Mouse (Mus musculus): Measurements from ENCODE around the gene Actr3b.
A peak's percentile ranks its signal among the peaks of the same experiment; 100 is the strongest.
"Not testable (repeated sequence)": the region's sequence is repeated elsewhere in the genome, so short reads cannot be mapped to it uniquely, and the experiment has no call there.

Gene Actr3b

DNA sequence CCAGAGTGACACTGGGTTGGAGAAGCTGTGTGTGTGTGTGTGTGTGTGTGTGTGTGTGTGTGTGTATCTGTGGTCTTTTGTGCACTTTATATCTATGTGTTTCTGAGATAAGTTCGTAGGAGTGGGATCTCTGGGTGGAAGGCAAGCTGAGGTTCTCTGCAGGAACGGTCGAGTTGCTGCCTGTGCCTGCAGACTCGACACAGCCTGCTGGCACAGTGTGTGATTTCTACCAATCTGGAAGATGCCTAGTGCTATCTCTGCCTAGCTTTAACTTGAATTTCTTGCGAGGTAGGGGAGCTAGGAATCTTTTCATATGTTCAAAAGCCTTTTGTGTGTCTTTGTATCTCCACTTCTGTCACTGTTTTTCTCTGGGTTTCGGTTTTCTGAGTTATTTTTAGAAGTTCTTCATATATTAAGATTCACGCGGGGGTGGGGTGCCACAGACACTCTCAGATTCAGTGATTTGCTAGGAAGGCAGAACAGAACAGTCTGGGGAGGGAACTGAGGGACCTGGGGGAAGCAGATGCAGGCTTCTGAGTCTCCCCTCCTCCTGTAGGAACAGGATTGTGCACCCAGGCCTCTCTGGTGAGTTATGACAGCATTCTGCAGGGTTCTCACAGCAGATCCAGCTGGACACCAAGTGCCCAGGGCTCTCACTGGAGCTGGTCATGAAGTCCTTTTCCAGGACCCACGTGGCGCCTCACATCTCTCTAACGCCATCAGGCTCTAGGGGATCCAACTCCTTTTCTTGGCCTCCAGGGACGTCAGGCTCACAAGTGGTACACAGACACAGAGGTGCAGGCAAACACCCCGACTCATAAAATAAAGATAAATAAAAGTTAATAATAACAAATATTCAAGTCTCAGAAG is 14.4 kb downstream of the Actr3b start:
- DNase-seq = no peak

DNA sequence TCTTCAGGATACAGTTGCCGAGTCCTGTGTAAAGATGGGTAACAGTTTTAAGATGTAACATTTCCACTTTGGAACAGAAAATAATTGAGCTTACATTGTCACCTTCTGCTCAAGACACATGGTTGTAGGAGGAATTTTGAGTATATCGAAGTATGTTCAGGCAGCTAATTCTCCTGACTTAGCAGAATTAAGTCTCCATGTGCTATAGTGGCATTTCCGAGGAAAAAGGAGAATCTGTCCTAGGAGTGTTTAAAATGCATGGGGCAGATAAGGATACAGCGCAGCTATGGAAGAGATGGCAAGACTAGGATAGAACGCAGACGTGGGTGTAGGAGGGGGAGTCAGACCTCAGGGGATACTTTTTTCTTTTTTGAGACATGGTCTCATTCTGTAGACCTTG is 31.8 kb downstream of the Actr3b start:
- no peak for DNase-seq

DNA sequence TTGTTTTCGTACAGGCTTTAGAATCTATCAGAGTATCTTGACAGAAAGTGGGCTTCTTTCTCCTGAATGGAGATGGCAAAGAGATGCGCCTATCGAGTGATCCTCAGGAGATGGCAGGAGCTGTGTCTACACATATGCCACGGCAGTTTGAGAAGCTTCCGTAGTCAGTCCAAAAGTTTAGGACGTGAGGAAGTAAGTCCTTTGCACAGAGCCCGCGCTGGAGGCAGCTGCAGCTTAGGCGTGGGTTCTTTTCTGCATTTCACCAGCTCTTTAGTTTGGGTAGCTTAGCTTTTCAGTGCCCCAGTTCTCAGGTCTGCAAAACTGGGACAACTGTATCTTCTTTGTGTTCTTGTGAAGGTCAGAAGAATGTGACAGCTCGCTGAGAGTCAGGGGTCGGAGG is 38.0 kb downstream of the Actr3b start:
- no peak for DNase-seq

- DNase-seq = no peak
These were observed 41.1 kb downstream of the Actr3b start for GRCm38 (mm10) chr5:25800929-25801328.

DNA sequence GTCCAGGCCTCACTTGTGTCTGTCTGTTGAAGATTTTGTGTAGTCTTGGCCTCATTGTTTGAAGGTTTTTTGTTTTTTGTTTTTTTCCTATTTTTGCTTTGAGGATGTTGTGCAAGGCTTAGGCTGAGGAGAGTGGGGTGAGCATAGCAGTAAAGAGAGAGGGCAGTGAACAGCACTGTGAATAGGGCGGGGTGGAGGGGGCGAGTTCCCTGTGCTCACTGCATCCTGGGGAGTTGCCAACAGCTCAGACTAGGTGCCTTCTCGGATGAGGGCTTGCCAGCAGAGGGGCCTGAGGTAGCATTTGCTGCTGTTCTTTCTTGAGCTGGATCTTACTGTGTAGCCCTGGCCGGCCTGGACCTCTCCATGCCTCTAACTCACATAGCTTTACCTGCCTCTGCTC is 41.9 kb downstream of the Actr3b start:
- DNase-seq = no peak

- DNase-seq = no peak
These were observed 44.8 kb downstream of the Actr3b start for GRCm38 (mm10) chr5:25804569-25804968.

GRCm38 (mm10) chr5:25812922-25813321 is 53.1 kb downstream of the Actr3b start:
- no peak for DNase-seq

- no peak for DNase-seq
These were observed 69.7 kb downstream of the Actr3b start for GRCm38 (mm10) chr5:25829308-25830094.

GRCm38 (mm10) chr5:25830802-25831201 is 71.0 kb downstream of the Actr3b start:
- no peak for DNase-seq

DNA sequence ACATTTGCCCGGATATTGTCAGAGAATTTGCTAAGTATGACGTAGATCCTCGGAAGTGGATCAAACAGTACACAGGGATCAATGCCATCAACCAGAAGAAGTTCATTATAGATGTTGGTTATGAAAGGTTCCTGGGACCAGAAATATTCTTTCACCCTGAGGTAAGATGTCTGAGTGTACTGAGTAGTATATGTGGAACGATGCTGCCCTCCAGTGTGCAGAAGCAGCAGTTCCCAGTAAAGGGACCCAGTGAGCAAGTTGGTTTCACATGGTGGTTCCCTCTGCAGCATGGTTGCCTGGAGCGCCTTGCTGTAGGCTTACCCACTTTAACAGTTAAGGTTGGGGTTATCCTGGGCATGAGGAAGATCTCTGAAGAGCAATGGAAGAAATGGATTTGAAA is 71.8 kb downstream of the Actr3b start:
- peak in 1 of 2 experiments; percentile 26 for DNase-seq

DNA sequence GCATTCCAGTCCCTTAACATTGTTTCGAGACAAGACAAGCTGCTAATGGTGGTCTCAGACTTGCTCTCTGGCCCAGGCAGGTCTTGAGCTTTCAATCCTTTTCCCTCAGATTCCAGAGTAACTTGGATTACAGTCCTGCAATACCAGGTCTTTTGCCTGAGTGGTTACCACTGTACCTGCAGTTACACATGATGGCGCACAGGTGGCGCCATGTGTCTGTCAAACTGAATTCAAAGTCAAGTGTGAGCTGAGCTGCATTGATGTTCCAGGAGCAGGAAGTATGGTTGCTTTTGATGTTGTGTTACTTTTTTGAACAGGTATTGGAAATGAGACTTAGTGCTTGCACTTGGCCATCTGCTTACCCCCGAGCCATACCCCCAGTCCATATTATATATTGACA is 79.6 kb downstream of the Actr3b start:
- peak in 1 of 2 experiments; percentile 10 for DNase-seq

GRCm38 (mm10) chr5:25846558-25846957 is 86.8 kb downstream of the Actr3b start:
- no peak for DNase-seq

- DNase-seq = no peak
These were observed 87.4 kb downstream of the Actr3b start for GRCm38 (mm10) chr5:25847154-25847553.

- peak in 1 of 2 experiments; percentile 11 for DNase-seq
These were observed 88.3 kb downstream of the Actr3b start for GRCm38 (mm10) chr5:25848058-25848457.

DNA sequence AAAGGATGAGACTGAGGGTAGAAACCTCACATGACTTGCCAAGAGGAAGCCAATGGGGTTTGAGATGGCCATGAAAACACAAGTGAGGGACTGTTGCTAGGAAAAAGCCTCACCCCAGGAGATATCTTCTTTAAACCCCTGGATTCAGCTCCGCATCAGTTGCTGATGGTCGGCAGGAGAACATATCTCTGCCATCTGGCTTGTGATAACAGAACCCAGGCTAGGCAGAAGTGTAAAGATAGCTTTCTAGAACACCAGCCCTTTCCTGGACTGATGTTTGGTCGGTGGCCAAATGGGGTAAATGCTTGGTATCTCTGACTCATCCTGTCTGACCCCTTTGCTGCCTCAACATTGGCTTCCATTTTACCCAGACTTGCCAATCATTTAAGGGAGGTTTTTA is 106.4 kb downstream of the Actr3b start:
- no peak for DNase-seq

DNA sequence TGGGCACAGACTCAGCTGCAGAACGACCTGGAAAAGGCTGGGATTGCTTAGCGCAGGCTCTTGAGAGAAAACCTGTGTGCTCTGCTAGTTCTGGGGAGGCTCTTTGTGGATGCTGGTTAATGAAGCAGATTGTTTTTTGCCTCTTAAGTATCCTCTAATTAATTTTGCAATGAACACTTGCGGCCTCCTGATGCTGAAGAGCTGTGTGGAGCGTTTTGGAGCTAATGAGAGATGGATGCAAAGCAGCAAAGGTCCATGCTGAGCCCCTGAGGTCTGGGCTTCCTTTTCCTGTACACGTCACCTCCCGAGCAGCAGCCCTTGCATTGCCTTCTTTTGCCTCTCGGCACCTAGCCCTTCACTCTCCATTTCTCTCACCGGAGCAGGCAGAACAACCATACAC is 110.1 kb downstream of the Actr3b start:
- DNase-seq = no peak

DNA sequence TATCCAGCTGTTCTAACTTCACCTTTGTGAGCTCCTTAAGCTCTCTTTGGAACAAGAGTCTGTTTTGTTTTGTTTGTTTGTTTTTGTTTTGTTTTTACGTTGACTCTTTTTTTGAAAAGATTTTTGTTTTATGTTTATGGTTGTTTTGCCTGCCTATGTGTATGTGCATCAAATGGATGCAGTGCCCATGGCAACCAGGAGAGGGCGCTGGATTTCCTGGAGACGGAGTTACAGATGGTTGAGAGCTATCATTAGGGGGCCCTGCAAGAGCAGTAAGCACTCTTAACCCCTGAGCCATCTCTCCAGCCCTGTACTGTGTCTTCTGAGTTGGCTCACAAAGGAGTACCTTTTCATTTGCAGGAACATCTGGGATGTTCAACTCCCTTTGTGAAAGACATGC is 110.8 kb downstream of the Actr3b start:
- no peak for DNase-seq

- DNase-seq = no peak
These were observed 111.7 kb downstream of the Actr3b start for GRCm38 (mm10) chr5:25871342-25872023.

DNA sequence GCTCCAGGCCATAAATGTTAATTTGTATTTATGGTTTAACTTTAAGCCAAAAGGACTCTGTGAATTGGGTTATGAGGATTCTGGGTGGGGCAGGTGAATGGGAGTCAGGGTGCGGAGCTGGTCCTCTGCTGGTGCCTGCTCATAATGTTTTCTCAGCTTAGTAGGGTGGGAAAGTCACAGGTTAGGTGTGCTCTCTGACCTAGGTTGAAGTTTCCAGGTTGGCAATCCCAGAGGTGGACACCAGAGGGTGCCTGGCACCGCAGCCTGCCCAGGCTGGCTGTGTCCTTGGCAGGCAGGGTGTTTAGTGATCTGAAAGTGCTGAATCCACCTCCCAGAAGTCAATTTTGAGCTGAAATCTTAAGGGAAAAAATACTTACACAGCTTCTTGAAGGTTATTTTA is 113.2 kb downstream of the Actr3b start:
- DNase-seq = peak in 1 of 2 experiments; percentile 21

- DNase-seq = not testable (repeated sequence)
These were observed 116.1 kb downstream of the Actr3b start for GRCm38 (mm10) chr5:25875927-25876326.

DNA sequence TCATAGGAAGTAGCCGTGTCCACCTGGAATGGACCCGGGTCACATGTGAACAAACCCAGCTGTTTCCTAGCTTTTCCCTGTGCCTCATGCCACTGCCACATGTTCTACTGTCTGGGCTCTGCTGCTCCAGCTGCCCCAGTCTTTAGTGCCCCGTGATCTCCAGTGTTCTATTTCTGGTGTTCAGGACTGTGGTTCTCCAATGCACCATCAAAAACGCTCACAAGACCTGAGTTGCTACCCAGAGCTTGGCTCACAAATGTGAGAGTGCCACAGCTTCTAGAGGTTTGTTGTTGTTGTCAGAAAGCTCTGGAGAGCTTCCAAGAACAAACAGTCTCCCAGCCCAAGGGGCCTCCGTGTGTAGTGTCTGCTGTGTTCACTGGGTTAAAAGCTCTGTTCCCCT is 117.5 kb downstream of the Actr3b start:
- DNase-seq = no peak

DNA sequence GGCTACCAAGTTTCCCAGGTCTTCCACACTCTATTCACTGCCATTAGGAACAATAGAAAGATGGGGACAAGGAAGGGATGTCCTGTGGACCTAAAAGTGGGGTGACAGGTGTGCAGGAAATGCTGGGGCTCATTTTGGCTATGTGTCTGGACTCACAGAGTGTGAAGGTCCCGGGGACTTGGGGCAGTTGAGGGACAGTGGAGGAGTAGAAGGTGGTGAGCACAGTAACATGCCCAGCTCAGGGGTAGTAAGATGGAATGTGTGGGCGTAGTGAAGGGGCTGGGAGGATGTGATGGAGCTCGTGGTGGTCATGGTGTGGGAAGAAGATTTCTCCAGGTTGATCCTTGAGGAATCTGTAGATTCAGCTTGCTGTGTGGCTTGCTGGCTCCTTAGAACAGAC is 118.2 kb downstream of the Actr3b start:
- no peak for DNase-seq

DNA sequence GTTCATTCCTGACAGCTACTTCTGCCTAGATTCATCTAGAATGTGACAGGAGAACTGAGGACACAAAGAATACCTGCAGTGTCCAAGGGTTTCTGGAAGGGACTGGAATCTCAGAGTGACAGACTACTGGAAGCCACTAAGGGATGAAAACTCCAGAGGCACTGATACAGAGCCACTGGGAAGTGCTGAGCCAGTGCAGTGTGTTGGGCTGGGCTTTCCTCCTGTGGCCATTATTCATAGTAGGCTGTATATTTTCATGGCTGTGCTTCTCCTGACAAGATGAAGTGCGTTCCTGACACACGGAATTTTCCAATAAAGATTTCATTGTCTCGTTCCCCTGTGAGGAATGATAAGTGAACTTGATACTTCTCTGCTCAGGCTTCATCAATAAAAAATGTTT is 126.9 kb downstream of the Actr3b start:
- DNase-seq = no peak
